Mouse (Mus musculus) heart, adult 8-10 months (tissue): Measurements from ENCODE around the gene 2010111I01Rik. TPM values are rescaled to one million over a fixed set of nuclear protein-coding genes. Genes with fewer than 3 reads are reported as not detected.
A peak's percentile ranks its signal among the peaks of the same experiment; 100 is the strongest.

Experiments used
- DNase-seq: peaks from one replicate; pipeline ENCODE4 v3.0.0; 2022; ENCODE audit warnings: low spot score
- total RNA-seq, 4 experiments: library from RNA; stranded (reverse); gene quantifications; 2 replicates each; pipeline ENCODE4 v1.2.4; 2022

The 2010111I01Rik gene
- total RNA-seq, 4 experiments from 2014 or later, result 91.5 to 112 (median 98.3) TPM

DNA sequence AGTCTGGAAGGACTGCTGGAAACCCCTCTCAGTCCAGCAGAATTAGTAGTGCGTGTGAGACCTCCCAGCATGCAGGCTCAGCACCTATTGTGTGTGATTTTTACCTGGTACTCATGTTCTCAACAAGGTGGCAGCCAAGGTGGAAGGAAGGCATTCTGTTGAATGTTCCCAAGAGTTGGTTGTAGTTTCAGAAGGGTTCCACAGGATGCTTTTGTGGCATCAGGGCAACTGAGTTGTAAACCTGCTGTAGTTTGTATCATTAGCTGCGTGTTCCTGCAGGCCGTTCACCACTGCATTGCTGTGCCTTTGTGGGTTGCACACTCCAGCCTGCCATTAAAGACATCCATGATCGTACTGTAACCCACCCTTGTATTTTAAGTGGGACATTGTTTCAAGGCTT, 294.0 kb downstream of the 2010111I01Rik start:
- no peak for DNase-seq

DNA sequence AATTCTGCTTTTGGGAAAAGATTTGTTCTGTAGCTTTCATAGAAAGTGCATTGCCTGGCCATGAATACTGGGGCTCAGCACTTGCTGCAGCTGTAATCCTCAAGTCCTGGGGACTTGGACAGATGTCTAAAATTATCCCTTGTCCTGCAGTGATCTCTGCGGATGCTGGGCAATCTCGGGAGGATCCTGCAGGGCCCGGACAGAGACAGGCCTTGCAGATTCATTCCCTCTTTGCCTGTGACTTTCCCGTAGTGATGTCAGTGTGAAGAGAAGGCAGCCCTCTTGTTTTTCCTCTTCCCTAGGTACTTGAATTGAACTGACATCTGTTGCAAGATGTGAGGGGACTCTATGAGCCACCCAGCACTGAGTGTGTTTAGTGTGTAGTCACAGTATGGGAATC, 295.4 kb downstream of the 2010111I01Rik start:
- no peak for DNase-seq

GRCm38 (mm10) chr13:63260753-63261631, 296.3 kb downstream of the 2010111I01Rik start:
- DNase-seq, result no peak

- DNase-seq, result no peak
These were observed 297.0 kb downstream of the 2010111I01Rik start for GRCm38 (mm10) chr13:63261676-63262075.

- DNase-seq, result no peak
These were observed 297.7 kb downstream of the 2010111I01Rik start for GRCm38 (mm10) chr13:63262168-63262957.

DNA sequence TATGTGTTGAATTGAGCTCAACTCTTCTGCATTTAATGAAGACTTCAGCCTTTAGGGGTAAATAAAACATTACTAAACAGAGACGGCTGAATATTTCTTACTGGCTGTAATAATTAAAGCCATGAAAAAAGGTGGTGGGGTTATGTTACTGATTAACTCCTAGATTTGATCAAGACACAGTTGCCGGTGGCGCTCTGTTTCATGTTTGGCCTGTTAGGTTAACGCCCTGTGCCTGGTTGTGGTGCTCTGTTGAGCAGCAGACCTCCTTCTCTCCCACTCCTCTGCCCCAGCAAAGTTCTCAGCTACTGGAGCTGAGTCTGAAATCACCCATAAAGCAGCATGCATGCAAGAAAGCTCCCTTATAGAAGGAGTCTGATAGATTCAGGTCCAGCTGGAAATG, 303.7 kb downstream of the 2010111I01Rik start:
- no peak for DNase-seq

DNA sequence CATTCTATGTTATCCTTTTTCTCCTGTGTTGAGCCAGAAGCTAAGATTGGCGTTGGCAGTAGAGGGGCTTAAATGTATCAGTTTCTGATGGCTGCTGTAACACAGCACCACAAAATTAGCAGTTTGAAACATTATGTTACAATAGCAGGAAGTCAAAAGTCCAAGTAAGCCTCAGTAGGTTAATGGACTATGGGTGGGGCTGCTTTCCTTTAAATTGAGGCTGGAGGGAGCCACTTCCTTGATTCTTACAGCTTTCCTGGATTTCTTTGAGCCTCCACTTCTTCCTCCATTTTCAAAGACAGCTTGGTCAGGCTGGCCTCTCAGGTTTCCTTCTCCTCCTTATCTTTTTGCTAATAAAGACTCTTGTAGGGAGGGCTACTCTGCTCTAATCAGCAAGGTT, 304.1 kb downstream of the 2010111I01Rik start:
- DNase-seq, result no peak

DNA sequence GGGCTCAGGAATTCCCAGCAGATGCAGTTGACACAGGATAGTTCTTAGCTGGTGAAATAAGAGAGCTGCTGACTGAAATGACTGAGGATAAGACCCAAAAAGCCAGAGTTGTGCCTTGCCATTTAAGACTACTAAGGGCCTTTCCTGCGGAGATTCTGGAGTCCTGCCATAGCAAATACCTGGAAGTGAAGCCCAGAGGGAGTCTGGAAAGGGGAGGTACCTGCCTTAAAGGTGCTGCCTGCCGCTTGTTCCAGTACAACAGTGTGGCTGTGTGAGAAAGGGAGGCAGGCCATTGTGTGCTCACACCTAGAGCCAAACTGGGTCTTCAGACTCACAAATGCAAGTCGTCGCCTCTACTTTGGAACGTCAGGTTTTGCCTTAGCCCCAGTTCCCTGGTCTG, 305.5 kb downstream of the 2010111I01Rik start:
- DNase-seq, result no peak

DNA sequence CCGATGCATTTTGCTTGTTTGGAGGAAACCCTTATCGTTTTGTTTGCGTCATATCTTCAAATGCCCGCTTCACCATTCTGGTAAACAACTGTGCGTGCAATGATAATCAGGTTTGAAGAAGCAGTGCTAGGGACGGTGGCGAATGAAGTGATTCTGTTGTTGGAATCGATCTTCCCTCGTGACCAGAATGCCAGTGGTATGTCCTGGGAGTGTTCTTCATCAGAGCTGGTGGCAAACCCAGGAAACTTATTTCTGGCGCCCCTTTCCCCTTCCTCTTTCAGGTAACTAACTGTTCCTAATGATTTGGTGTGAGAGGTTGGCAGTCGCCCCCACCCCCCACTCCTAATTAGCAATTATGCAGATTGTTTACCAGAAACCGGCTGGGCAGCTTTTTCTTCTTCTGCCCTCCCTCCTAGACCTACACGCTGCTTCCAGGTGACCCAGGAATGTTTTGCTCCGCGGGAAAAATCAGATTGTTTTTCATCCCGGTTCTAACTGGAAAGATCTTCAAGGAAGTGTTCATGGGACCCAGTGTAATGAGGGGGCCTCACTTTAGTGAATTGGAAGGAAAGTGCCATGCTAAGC, 307.4 kb downstream of the 2010111I01Rik start:
- no peak for DNase-seq

- peak; percentile 81 for DNase-seq
These were observed 308.0 kb downstream of the 2010111I01Rik start for GRCm38 (mm10) chr13:63272602-63273229.

DNA sequence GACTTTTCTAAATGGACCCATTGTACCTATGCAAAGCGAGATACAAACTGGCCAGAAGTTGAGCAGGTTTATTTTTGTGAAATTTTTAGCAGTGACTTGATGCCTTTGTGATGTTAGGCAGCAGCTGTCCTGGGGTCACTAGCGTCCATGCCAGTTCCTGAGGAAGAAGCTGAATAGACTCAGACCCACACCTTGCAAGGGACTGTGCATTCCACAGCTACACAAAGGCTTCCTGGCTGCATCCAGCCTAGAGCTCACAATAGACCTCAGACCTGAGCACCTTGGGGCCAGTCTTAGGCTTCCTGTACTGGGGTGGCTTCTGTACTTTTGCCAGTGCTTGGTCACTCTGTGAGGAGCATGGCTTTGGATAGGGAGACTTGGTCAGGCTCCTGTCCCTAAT, 309.2 kb downstream of the 2010111I01Rik start:
- no peak for DNase-seq

- no peak for DNase-seq
These were observed 309.9 kb downstream of the 2010111I01Rik start for GRCm38 (mm10) chr13:63274488-63275166.

DNA sequence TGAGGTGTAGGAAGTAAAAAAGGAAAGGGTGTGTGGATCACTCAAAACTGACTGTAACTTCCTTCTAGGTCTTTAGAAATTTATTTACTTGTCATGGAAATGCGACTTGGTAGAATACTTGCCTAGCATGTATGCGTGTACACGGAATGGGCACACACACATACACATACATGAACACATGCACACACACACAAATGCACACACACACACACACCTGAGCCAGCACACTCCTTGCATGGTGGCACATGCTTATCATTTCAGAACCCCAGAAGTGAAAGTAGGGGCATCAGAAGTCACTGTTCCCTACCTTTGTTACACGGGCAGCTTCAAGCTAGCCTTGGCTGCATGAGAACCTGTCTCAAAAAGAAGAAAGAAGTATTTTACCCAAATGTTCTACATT, 311.7 kb downstream of the 2010111I01Rik start:
- no peak for DNase-seq

GRCm38 (mm10) chr13:63277316-63277715, 312.6 kb downstream of the 2010111I01Rik start:
- DNase-seq, result no peak

DNA sequence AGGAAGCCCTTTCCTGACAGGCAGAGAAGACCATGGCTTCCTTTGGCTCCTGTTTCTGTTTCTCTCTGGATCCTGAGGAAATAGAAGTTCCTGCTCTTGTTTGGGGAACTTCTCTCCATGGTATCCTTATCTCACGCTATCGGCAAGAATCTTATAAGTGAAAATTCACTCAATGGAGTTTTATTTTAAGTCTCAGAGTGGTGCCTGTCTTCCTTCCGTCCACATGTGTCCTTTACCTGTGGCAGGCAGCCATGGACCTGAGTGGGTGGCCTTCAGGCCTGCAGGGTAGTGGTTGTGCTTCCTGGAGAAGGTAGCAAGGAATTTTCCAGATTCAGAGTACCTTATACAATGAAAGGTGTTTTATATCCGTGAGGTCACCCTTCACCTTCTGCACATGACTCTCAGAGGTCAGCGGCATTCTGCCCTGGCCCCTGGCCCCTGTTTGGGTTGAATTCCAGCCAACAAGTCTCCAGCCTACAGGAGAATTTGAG, 313.5 kb downstream of the 2010111I01Rik start:
- DNase-seq, result peak; percentile 75

GRCm38 (mm10) chr13:63278796-63279475, 314.2 kb downstream of the 2010111I01Rik start:
- peak; percentile 73 for DNase-seq

DNA sequence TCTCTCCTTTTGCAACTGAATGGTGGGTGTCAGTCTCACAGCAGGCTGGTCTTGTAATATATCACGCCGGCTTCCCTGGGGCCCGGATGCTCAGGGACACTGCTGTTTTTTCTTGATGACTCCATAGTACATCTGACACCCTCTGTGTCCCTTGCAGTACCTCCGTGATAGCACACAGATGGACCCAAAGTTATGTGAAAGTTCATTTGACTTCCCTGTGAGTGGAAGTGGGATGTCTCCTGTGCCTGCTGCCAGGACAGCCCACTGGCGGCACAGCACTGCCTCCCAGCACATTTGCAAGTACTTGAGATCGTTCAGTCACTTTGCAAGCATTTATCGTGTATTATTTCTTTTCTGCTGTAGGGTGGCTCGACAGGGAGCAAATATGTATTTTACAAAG, 315.1 kb downstream of the 2010111I01Rik start:
- no peak for DNase-seq

DNA sequence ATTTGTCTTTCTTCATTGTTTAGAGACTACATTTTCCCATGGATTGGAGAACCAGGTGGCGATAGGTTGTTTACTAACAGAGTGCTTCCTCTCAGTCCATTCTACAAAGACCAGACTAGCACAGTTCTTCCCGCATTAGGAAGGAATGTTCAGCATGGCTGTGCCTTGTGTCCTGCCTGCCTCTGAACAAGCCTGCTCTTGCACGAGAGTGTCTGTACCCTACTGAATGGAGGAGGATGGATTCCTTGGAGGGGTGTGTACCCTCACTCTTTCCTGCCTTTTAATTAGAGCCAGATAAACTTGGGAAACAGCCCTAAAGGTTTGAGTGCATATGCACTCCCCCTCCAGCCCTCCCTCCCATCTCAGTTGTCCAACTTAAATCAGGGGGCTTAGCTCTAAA, 315.7 kb downstream of the 2010111I01Rik start:
- no peak for DNase-seq

DNA sequence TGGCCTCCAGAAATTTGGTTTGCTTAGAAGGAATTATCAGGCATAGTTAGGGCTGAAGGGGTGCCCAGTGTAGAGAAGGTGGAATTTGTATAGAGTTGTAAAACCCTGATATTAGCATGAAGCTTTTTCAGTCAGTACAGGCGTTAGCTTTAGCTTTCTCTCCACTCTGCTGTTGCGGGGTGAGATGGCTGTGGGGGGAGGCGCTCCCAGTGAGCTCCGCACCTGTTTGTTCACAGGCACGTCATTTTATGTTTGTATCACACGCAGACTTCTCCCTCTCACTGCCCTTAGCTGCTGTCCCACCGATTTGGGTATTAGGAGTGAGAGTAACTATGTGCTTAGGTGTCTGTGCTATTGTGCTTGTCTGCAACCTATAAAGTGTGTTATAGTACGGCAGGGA, 316.5 kb downstream of the 2010111I01Rik start:
- DNase-seq, result no peak

- no peak for DNase-seq
These were observed 318.5 kb downstream of the 2010111I01Rik start for GRCm38 (mm10) chr13:63283236-63283635.
